Comparison of ENCODE assay signal across 23 mouse cellular contexts in the genomic region with DNA sequence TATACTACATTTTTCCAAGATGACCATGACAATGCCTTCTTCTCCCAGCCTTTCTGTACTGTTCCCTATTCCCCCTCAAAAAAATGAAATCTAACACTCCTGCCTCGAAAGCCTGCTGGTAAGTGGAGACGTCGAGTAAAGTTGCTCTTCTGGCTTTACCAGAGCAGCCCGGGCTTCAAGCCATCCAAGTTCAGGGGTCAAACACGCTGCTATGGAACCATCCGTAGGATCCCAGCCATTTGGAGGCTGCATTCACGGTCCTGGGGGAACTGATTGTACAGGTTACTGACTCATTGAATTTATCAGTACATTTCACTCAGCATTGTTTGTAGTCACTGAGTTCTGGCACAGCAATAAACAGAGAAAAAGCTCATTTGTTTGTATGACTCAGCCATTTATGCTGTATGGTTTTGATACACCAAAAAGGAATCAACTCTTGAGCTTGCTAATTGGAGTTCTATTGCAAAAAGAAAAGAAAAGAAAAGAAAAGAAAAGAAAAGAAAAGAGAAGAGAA.
DNase-seq lines count a peak whose midpoint lies in the region; TF ChIP-seq lines count a peak whose summit lies in the region.
"Had no signal": no experiment of that assay in that cellular context is flagged by ENCODE, and none has a peak within 500 bp of the region (broad histone marks: within the 10 kb centered on the region; RNA-seq: fewer than 3 reads in every experiment).

No protein-coding gene starts in this region.

- no peaks in the 10 kb centered on the region for H3K36me3 ChIP-seq in kidney, adult 2 months (ENCODE audit: control insufficient read depth, insufficient read depth, low read length)
- H3K36me3 ChIP-seq: forebrain, embryonic 12.5 days; G1E; heart, embryonic 15.5 days; limb, embryonic 13.5 days; liver, embryonic 13.5 days; lung, embryonic 15.5 days; midbrain, embryonic 12.5 days; neural tube, embryonic 13.5 days had no signal

- no peak for TF ChIP-seq POLR2A in kidney, adult 2 months (IDR thresholded peaks at IDR 0.05; ENCODE audit: low read depth, low read length)

- H3K4me1 ChIP-seq in kidney, adult 2 months (ENCODE audit: control insufficient read depth, insufficient read depth, low read length), result no peaks in the 10 kb centered on the region
- H3K4me1 ChIP-seq: heart, embryonic 15.5 days; liver, embryonic 13.5 days; lung, embryonic 15.5 days; midbrain, embryonic 12.5 days had no signal

- no peak overlapping the region for H3K27ac ChIP-seq in kidney, adult 2 months (ENCODE audit: insufficient read depth, low read depth, low read length)
- H3K27ac ChIP-seq: forebrain, embryonic 12.5 days; heart, embryonic 15.5 days; limb, embryonic 13.5 days; liver, embryonic 13.5 days; lung, embryonic 15.5 days; midbrain, embryonic 12.5 days; neural tube, embryonic 13.5 days had no signal

- no peaks in the 10 kb centered on the region for H3K27me3 ChIP-seq in kidney, adult 2 months (replicated peaks; ENCODE audit: control insufficient read depth, insufficient read depth, low read length)
- H3K27me3 ChIP-seq: heart, embryonic 15.5 days; liver, embryonic 13.5 days; lung, embryonic 15.5 days; midbrain, embryonic 12.5 days; neural tube, embryonic 13.5 days had no signal

- H3K4me3 ChIP-seq in kidney, adult 2 months (ENCODE audit: insufficient read depth, low read depth, low read length), result no peak overlapping the region
- H3K4me3 ChIP-seq: forebrain, embryonic 12.5 days; heart, embryonic 15.5 days; limb, embryonic 13.5 days; liver, embryonic 13.5 days; lung, embryonic 15.5 days; midbrain, embryonic 12.5 days; neural tube, embryonic 13.5 days had no signal

- WGBS in kidney, adult 2 months, result 54% methylated on average over 7 of the region's 7 CpGs

- peak; percentile 4 to 14 for DNase-seq in cerebellum, postnatal 10 days
- no peak for DNase-seq in cerebellum, adult 8-10 months
- DNase-seq in kidney, postnatal 4 days, result peak; percentile 13 to 27
- no peak for DNase-seq in kidney, adult 2 months
- DNase-seq in adipocyte (ENCODE audit: low spot score), result peak; percentile 2
- peak; percentile 22 for DNase-seq in ovary, postnatal 36 days (ENCODE audit: low spot score)
- DNase-seq in gastrocnemius, postnatal 10 days, result no peak
- DNase-seq in retina, embryonic 14.5 days (ENCODE audit: low spot score), result no peak
- DNase-seq: cerebellum, adult 9-11 months; gastrocnemius, postnatal 14 days; heart, adult 18-20 months; kidney, adult 18-20 months; liver, embryonic 13.5 days; retina, postnatal 1 day; right cerebral cortex, postnatal 4 days; thymus, postnatal 36 days had no signal

- TF ChIP-seq CTCF in kidney, adult 2 months (conservative IDR thresholded peaks at IDR 0.05; ENCODE audit: insufficient read depth, insufficient read length, low read depth, low read length), result no peak

Comparison
In these comparisons a context has a peak if more than half of its experiments do, and no peak if none do; other contexts are left out.
1. DNase-seq: peak in cerebellum, postnatal 10 days (2 of 2), kidney, postnatal 4 days (2 of 2), adipocyte (single experiment) and ovary, postnatal 36 days (single experiment); none in cerebellum, adult 8-10 months (single experiment), kidney, adult 2 months (single experiment), gastrocnemius, postnatal 10 days (single experiment) and retina, embryonic 14.5 days (single experiment).